In the genomic region with DNA sequence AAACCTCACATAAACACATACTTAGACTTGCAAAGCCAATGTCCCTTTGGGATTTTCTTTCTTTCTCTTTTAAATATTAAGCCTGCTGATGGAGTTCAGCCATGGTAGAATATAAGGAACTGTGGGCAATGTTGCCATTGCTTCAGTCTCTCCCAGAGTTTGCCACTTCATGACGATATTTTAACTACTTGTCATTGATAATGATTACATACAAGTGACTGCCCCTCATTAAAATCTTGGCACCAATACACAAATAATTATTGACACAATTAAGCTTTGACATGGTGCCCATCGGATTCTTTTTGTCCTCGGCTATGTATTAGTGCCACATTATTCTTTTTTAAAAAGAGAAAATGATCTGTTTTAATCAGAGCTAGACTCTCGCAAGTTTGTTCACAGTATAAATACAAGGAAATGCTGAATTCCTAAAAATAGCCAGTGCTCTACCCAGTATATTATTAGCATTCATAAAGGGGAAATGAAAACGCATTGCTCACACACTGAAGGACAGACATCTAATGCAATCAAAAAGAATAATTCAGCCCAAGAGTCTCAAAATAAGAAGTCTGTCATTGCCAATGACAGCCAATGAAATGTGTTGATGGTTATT, we compare ENCODE assay signal across 24 mouse cellular contexts.
A peak's percentile ranks its signal among the peaks of the same experiment; 100 is the strongest.
DNase-seq lines count a peak whose midpoint lies in the region; ATAC-seq and TF ChIP-seq lines count a peak whose summit lies in the region.
"Had no signal": no experiment of that assay in that cellular context is flagged by ENCODE, and none has a peak within 500 bp of the region (broad histone marks: within the 10 kb centered on the region; RNA-seq: fewer than 3 reads in every experiment).

No protein-coding gene starts in this region.

- no peaks in the 10 kb centered on the region for H3K27me3 ChIP-seq in forebrain, embryonic 13.5 days
- H3K27me3 ChIP-seq in forebrain, embryonic 12.5 days, result no peaks in the 10 kb centered on the region
- no peaks in the 10 kb centered on the region for H3K27me3 ChIP-seq in forebrain, embryonic 16.5 days (replicated peaks; ENCODE audit: control insufficient read depth, insufficient read depth, low read length)
- H3K27me3 ChIP-seq in forebrain, postnatal 0 days (ENCODE audit: insufficient read depth, low read length), result no peaks in the 10 kb centered on the region
- H3K27me3 ChIP-seq: CH12.LX; embryonic facial prominence, embryonic 12.5 days; embryonic facial prominence, embryonic 15.5 days; hindbrain, embryonic 12.5 days; hindbrain, embryonic 15.5 days had no signal

- no peaks in the 10 kb centered on the region for H3K9me3 ChIP-seq in forebrain, embryonic 13.5 days (replicated peaks)
- H3K9me3 ChIP-seq in forebrain, embryonic 12.5 days, result no peaks in the 10 kb centered on the region
- no peaks in the 10 kb centered on the region for H3K9me3 ChIP-seq in forebrain, embryonic 16.5 days (ENCODE audit: control insufficient read depth, low read length)
- H3K9me3 ChIP-seq in forebrain, postnatal 0 days (ENCODE audit: low read length), result no peaks in the 10 kb centered on the region
- H3K9me3 ChIP-seq: embryonic facial prominence, embryonic 12.5 days; embryonic facial prominence, embryonic 15.5 days; G1E; hindbrain, embryonic 12.5 days; hindbrain, embryonic 15.5 days had no signal

- H3K9ac ChIP-seq in forebrain, embryonic 13.5 days, result no peak overlapping the region
- no peak overlapping the region for H3K9ac ChIP-seq in forebrain, embryonic 12.5 days
- no peak overlapping the region for H3K9ac ChIP-seq in forebrain, embryonic 16.5 days (replicated peaks; ENCODE audit: low read depth, low read length)
- H3K9ac ChIP-seq in forebrain, postnatal 0 days, result no peak overlapping the region
- H3K9ac ChIP-seq: embryonic facial prominence, embryonic 12.5 days; embryonic facial prominence, embryonic 15.5 days; hindbrain, embryonic 12.5 days; hindbrain, embryonic 15.5 days had no signal

- WGBS in forebrain, embryonic 13.5 days, result 30% methylated on average over 5 of the region's 5 CpGs
- WGBS in forebrain, embryonic 12.5 days, result 49% methylated on average over 5 of the region's 5 CpGs
- 14% methylated on average over 5 of the region's 5 CpGs for WGBS in forebrain, embryonic 16.5 days
- 20% methylated on average over 5 of the region's 5 CpGs for WGBS in forebrain, postnatal 0 days
- 70% methylated on average over 5 of the region's 5 CpGs for WGBS in macrophage (ENCODE audit: missing documents)

- H3K4me2 ChIP-seq in forebrain, embryonic 13.5 days, result no peak overlapping the region
- no peak overlapping the region for H3K4me2 ChIP-seq in forebrain, embryonic 12.5 days
- no peak overlapping the region for H3K4me2 ChIP-seq in forebrain, embryonic 16.5 days (ENCODE audit: low read length)
- no peak overlapping the region for H3K4me2 ChIP-seq in forebrain, postnatal 0 days (ENCODE audit: low read depth)
- H3K4me2 ChIP-seq: embryonic facial prominence, embryonic 12.5 days; embryonic facial prominence, embryonic 15.5 days; heart, embryonic 11.5 days; hindbrain, embryonic 12.5 days; hindbrain, embryonic 15.5 days had no signal

- no peaks in the 10 kb centered on the region for H3K79me2 ChIP-seq in macrophage (ENCODE audit: inconsistent target)

- TF ChIP-seq CTCF in forebrain, postnatal 0 days (IDR thresholded peaks at IDR 0.05; ENCODE audit: low read depth), result no peak

- H3K27ac ChIP-seq in forebrain, embryonic 13.5 days, result no peak overlapping the region
- H3K27ac ChIP-seq in forebrain, embryonic 12.5 days, result no peak overlapping the region
- H3K27ac ChIP-seq in forebrain, embryonic 16.5 days (ENCODE audit: low read length), result 0 out of 2 replicates have a peak overlapping the region, but pooled peaks have one; percentile 27
- H3K27ac ChIP-seq in forebrain, postnatal 0 days (ENCODE audit: low read depth, low read length), result no peak overlapping the region
- peak overlapping the region; percentile 24; the same call in 1 of the 2 replicates for H3K27ac ChIP-seq in macrophage
- H3K27ac ChIP-seq: embryonic facial prominence, embryonic 12.5 days; embryonic facial prominence, embryonic 15.5 days; hindbrain, embryonic 12.5 days; hindbrain, embryonic 15.5 days had no signal

- no peaks in the 10 kb centered on the region for H3K36me3 ChIP-seq in forebrain, embryonic 13.5 days (ENCODE audit: poor library complexity, severe bottlenecking)
- no peaks in the 10 kb centered on the region for H3K36me3 ChIP-seq in forebrain, embryonic 12.5 days (replicated peaks)
- no peaks in the 10 kb centered on the region for H3K36me3 ChIP-seq in forebrain, embryonic 16.5 days (ENCODE audit: control insufficient read depth, insufficient read depth)
- H3K36me3 ChIP-seq in forebrain, postnatal 0 days (ENCODE audit: insufficient read depth), result no peaks in the 10 kb centered on the region
- H3K36me3 ChIP-seq in macrophage (ENCODE audit: inconsistent target), result no peaks in the 10 kb centered on the region
- H3K36me3 ChIP-seq: embryonic facial prominence, embryonic 12.5 days; embryonic facial prominence, embryonic 15.5 days; G1E; hindbrain, embryonic 12.5 days; hindbrain, embryonic 15.5 days had no signal

- H3K4me3 ChIP-seq in forebrain, embryonic 13.5 days, result no peak overlapping the region
- no peak overlapping the region for H3K4me3 ChIP-seq in forebrain, embryonic 12.5 days (replicated peaks)
- no peak overlapping the region for H3K4me3 ChIP-seq in forebrain, embryonic 16.5 days (replicated peaks; ENCODE audit: low read length)
- no peak overlapping the region for H3K4me3 ChIP-seq in forebrain, postnatal 0 days (ENCODE audit: low read depth, low read length)
- no peak overlapping the region for H3K4me3 ChIP-seq in macrophage (ENCODE audit: inconsistent target)
- H3K4me3 ChIP-seq: embryonic facial prominence, embryonic 12.5 days; embryonic facial prominence, embryonic 15.5 days; hindbrain, embryonic 12.5 days; hindbrain, embryonic 15.5 days had no signal

- peaks cover 5% of the 10 kb centered on the region; the same call in 1 of the 2 replicates for H3K4me1 ChIP-seq in forebrain, embryonic 13.5 days
- no peaks in the 10 kb centered on the region for H3K4me1 ChIP-seq in forebrain, embryonic 12.5 days
- peaks cover 2% of the 10 kb centered on the region; the same call in 1 of the 2 replicates for H3K4me1 ChIP-seq in forebrain, embryonic 16.5 days (replicated peaks; ENCODE audit: control insufficient read depth, insufficient read depth, low read length)
- H3K4me1 ChIP-seq in forebrain, postnatal 0 days (ENCODE audit: insufficient read depth), result no peaks in the 10 kb centered on the region
- H3K4me1 ChIP-seq: embryonic facial prominence, embryonic 12.5 days; embryonic facial prominence, embryonic 15.5 days; hindbrain, embryonic 12.5 days; hindbrain, embryonic 15.5 days had no signal

- DNase-seq in forebrain, postnatal 0 days, result no peak
- peak; percentile 16 for DNase-seq in retina, postnatal 1 day
- DNase-seq in retina, embryonic 14.5 days (ENCODE audit: low spot score), result no peak
- DNase-seq in ovary, adult 18-20 months (ENCODE audit: low spot score), result no peak
- DNase-seq: adrenal gland, adult 2 months; adrenal gland, postnatal 14 days; B cell, adult 2 months; cerebellum, adult 2 months; cerebellum, adult 9-11 months; cerebellum, postnatal 25 days; gastrocnemius, postnatal 14 days; heart, adult 11 months had no signal

- ATAC-seq in forebrain, embryonic 13.5 days, result peak; percentile 37; the same call in 1 of the 2 replicates
- no peak for ATAC-seq in forebrain, embryonic 12.5 days (ENCODE audit: low FRiP score)
- ATAC-seq in forebrain, embryonic 16.5 days, result peak; percentile 63
- no peak for ATAC-seq in forebrain, postnatal 0 days
- ATAC-seq: intestine, postnatal 0 days had no signal

Comparison
In these comparisons a context has a peak if more than half of its experiments do, and no peak if none do; other contexts are left out.
1. ATAC-seq: peak in forebrain, embryonic 13.5 days (single experiment) and forebrain, embryonic 16.5 days (single experiment); none in forebrain, embryonic 12.5 days (single experiment) and forebrain, postnatal 0 days (single experiment).
2. H3K27ac ChIP-seq: peak in forebrain, embryonic 16.5 days (single experiment) and macrophage (single experiment); none in forebrain, embryonic 13.5 days (single experiment), forebrain, embryonic 12.5 days (single experiment) and forebrain, postnatal 0 days (single experiment).